13 mouse cellular contexts compared by ENCODE assay signal in the genomic region with DNA sequence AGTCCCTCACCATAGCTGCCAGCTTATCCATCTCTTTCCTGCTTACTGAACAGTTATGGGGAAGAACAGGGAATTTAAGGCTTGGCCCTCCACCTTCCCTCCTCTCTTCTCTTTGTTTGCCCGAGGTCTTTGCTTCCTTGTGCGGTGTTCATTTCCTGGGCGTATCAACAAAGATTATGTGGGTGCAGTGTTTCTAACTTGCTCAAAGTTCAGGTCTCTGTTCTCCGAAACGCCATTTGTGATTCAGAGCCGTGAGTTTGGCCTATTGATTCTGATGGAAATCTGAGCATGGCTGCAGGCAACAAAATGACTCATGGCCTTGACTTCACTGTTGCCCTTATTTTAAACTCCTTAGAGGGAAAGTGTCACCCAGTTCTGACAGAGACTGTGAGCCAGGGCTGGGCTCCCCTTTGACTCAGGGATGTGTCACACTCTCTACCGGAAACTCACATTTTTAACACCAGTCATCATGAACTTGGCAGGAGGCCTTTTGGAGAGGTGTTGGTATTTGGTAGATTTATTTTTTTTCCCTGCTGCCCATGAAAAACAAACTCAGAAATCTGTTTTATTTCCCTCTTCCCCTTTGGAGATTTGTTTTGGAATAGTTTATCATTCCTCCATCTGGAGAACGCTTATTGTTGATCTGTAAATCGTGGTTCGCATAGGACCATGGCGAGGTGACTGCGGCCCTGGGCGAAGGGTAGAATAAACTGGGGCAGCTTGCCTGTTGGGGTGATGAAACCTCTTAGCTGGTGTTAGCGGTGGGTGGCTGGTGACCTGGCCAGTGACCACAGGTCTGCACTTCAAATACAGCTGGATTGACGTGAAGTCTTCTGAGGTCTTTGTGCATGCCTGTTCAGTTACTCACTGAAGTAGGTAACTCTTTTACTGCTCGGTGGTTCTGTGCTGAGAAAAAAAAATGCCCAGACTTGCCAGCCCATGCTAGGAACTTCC.
DNase-seq lines count a peak whose midpoint lies in the region; ATAC-seq and TF ChIP-seq lines count a peak whose summit lies in the region.
"Had no signal": no experiment of that assay in that cellular context is flagged by ENCODE, and none has a peak within 500 bp of the region (broad histone marks: within the 10 kb centered on the region; RNA-seq: fewer than 3 reads in every experiment).

No protein-coding gene starts in this region.

- no peak for TF ChIP-seq CTCF in cerebellum, adult 2 months (IDR thresholded peaks at IDR 0.05; ENCODE audit: borderline replicate concordance, insufficient read depth, low read depth, low read length)

- no peak for DNase-seq in limb, embryonic 10.5 days (ENCODE audit: low spot score)
- DNase-seq in adrenal gland, adult 2 months: peak; percentile 78
- DNase-seq in skeletal muscle tissue, adult 2 months (ENCODE audit: low read depth, low spot score): peak; percentile 43
- DNase-seq in cerebellum, adult 2 months: no peak
- no peak for DNase-seq in spleen, postnatal 14 days (ENCODE audit: low spot score in 2 of 2)
- DNase-seq: layer of hippocampus, postnatal 36 days; right cerebral cortex, postnatal 25 days had no signal

- peak overlapping the region; percentile 23; the same call in 1 of the 2 replicates for H3K27ac ChIP-seq in limb, embryonic 12.5 days
- H3K27ac ChIP-seq in limb, embryonic 10.5 days: no peak overlapping the region
- H3K27ac ChIP-seq in kidney, embryonic 16.5 days (ENCODE audit: low read length): 0 out of 2 replicates have a peak overlapping the region, but pooled peaks have one; percentile 12
- no peak overlapping the region for H3K27ac ChIP-seq in cerebellum, adult 2 months (ENCODE audit: insufficient read depth, low read length)
- H3K27ac ChIP-seq in liver, embryonic 12.5 days: no peak overlapping the region
- H3K27ac ChIP-seq: embryonic facial prominence, embryonic 12.5 days; hindbrain, embryonic 13.5 days; neural tube, embryonic 12.5 days had no signal

- H3K4me3 ChIP-seq in limb, embryonic 12.5 days (replicated peaks): no peak overlapping the region
- H3K4me3 ChIP-seq in limb, embryonic 10.5 days: no peak overlapping the region
- no peak overlapping the region for H3K4me3 ChIP-seq in kidney, embryonic 16.5 days (ENCODE audit: low read length)
- no peak overlapping the region for H3K4me3 ChIP-seq in cerebellum, adult 2 months (replicated peaks; ENCODE audit: insufficient read depth, low read depth, low read length)
- no peak overlapping the region for H3K4me3 ChIP-seq in liver, embryonic 12.5 days
- H3K4me3 ChIP-seq: embryonic facial prominence, embryonic 12.5 days; hindbrain, embryonic 13.5 days; neural tube, embryonic 12.5 days had no signal

- H3K4me2 ChIP-seq in limb, embryonic 12.5 days: no peak overlapping the region
- no peak overlapping the region for H3K4me2 ChIP-seq in kidney, embryonic 16.5 days (replicated peaks; ENCODE audit: low read depth, low read length)
- no peak overlapping the region for H3K4me2 ChIP-seq in liver, embryonic 12.5 days
- H3K4me2 ChIP-seq: embryonic facial prominence, embryonic 12.5 days; hindbrain, embryonic 13.5 days; neural tube, embryonic 12.5 days had no signal

- no peaks in the 10 kb centered on the region for H3K36me3 ChIP-seq in limb, embryonic 12.5 days
- no peaks in the 10 kb centered on the region for H3K36me3 ChIP-seq in limb, embryonic 10.5 days
- H3K36me3 ChIP-seq in kidney, embryonic 16.5 days (ENCODE audit: insufficient read depth, low read length): no peaks in the 10 kb centered on the region
- H3K36me3 ChIP-seq in liver, embryonic 12.5 days: no peaks in the 10 kb centered on the region
- H3K36me3 ChIP-seq: embryonic facial prominence, embryonic 12.5 days; hindbrain, embryonic 13.5 days; neural tube, embryonic 12.5 days had no signal

- H3K9ac ChIP-seq in limb, embryonic 12.5 days (replicated peaks): no peak overlapping the region
- no peak overlapping the region for H3K9ac ChIP-seq in kidney, embryonic 16.5 days (replicated peaks; ENCODE audit: low read length)
- no peak overlapping the region for H3K9ac ChIP-seq in liver, embryonic 12.5 days
- H3K9ac ChIP-seq: embryonic facial prominence, embryonic 12.5 days; hindbrain, embryonic 13.5 days; neural tube, embryonic 12.5 days had no signal

- peaks cover 25% of the 10 kb centered on the region for H3K4me1 ChIP-seq in limb, embryonic 12.5 days (replicated peaks)
- H3K4me1 ChIP-seq in limb, embryonic 10.5 days: peaks cover 5% of the 10 kb centered on the region
- peaks cover 15% of the 10 kb centered on the region for H3K4me1 ChIP-seq in kidney, embryonic 16.5 days (ENCODE audit: insufficient read depth, low read length)
- H3K4me1 ChIP-seq in cerebellum, adult 2 months (ENCODE audit: control insufficient read depth, insufficient read depth, low read length): no peaks in the 10 kb centered on the region
- no peaks in the 10 kb centered on the region for H3K4me1 ChIP-seq in liver, embryonic 12.5 days
- H3K4me1 ChIP-seq: embryonic facial prominence, embryonic 12.5 days; hindbrain, embryonic 13.5 days had no signal

- TF ChIP-seq POLR2A in cerebellum, adult 2 months (IDR thresholded peaks at IDR 0.05; ENCODE audit: borderline replicate concordance, insufficient read depth, low read length): no peak

- no peak for ATAC-seq in limb, embryonic 12.5 days (ENCODE audit: insufficient number of reproducible peaks, insufficient read depth, low FRiP score, low TSS enrichment, low read depth)
- ATAC-seq in kidney, embryonic 16.5 days (ENCODE audit: low FRiP score, low TSS enrichment): no peak
- no peak for ATAC-seq in liver, embryonic 12.5 days

- no peaks in the 10 kb centered on the region for H3K9me3 ChIP-seq in limb, embryonic 12.5 days
- no peaks in the 10 kb centered on the region for H3K9me3 ChIP-seq in limb, embryonic 10.5 days (replicated peaks)
- no peaks in the 10 kb centered on the region for H3K9me3 ChIP-seq in kidney, embryonic 16.5 days (ENCODE audit: low read length)
- H3K9me3 ChIP-seq in liver, embryonic 12.5 days (replicated peaks): no peaks in the 10 kb centered on the region
- H3K9me3 ChIP-seq: embryonic facial prominence, embryonic 12.5 days; hindbrain, embryonic 13.5 days; neural tube, embryonic 12.5 days had no signal

- no peaks in the 10 kb centered on the region for H3K27me3 ChIP-seq in limb, embryonic 12.5 days
- H3K27me3 ChIP-seq in limb, embryonic 10.5 days (ENCODE audit: low read depth, poor library complexity, severe bottlenecking): no peaks in the 10 kb centered on the region
- no peaks in the 10 kb centered on the region for H3K27me3 ChIP-seq in kidney, embryonic 16.5 days (ENCODE audit: insufficient read depth, low read length)
- H3K27me3 ChIP-seq in cerebellum, adult 2 months (ENCODE audit: control insufficient read depth, insufficient read depth, low read length): no peaks in the 10 kb centered on the region
- no peaks in the 10 kb centered on the region for H3K27me3 ChIP-seq in liver, embryonic 12.5 days (replicated peaks)
- H3K27me3 ChIP-seq: embryonic facial prominence, embryonic 12.5 days; hindbrain, embryonic 13.5 days; neural tube, embryonic 12.5 days had no signal

- 85% methylated on average over 16 of the region's 16 CpGs for WGBS in limb, embryonic 12.5 days
- WGBS in limb, embryonic 10.5 days: 92% methylated on average over 16 of the region's 16 CpGs
- whole genome bisulfite sequencing in kidney, embryonic 16.5 days: 59% methylated on average over 16 of the region's 16 CpGs
- WGBS in cerebellum, adult 2 months: 92% methylated on average over 16 of the region's 16 CpGs
- 80% methylated on average over 16 of the region's 16 CpGs for WGBS in liver, embryonic 12.5 days (ENCODE audit: insufficient replicate concordance)

Comparison
In these comparisons a context has a peak if more than half of its experiments do, and no peak if none do; other contexts are left out.
1. H3K27ac ChIP-seq: peak in limb, embryonic 12.5 days (single experiment) and kidney, embryonic 16.5 days (single experiment); none in limb, embryonic 10.5 days (single experiment), cerebellum, adult 2 months (single experiment) and liver, embryonic 12.5 days (single experiment).
2. DNase-seq: peak in adrenal gland, adult 2 months (single experiment) and skeletal muscle tissue, adult 2 months (single experiment); none in limb, embryonic 10.5 days (single experiment), cerebellum, adult 2 months (0 of 2) and spleen, postnatal 14 days (0 of 2).